ENCODE assay signal across 22 mouse cellular contexts in the genomic region with DNA sequence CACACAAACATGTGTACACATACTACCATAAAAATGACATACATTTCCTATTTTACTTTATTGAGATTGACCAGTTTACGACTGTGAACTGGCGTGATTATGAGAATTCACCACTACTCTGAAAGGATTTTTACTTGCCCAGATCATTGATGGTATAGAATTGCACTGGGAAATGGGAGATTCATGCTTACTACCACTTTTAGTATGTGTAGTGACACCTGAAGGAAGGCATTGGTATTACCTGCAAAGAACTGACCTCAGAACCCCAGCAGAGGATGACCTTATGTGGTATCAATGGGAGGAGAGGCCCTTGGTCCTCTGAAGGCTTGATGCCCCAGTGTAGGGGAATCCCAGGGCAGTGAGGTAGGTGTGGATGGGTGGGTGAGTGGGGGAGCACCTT.
DNase-seq lines count a peak whose midpoint lies in the region; ATAC-seq and TF ChIP-seq lines count a peak whose summit lies in the region.
"Had no signal": no experiment of that assay in that cellular context is flagged by ENCODE, and none has a peak within 500 bp of the region (broad histone marks: within the 10 kb centered on the region; RNA-seq: fewer than 3 reads in every experiment).

No protein-coding gene starts in this region.

- in situ Hi-C loops in ES-E14 (cut with MboI; ENCODE audit: low sequenced_read_pairs in 2 of 2, unreplicated experiment in 2 of 2) = no loop called here

- 0 out of 2 replicates have a peak, but pooled peaks have one; percentile 3 for TF ChIP-seq CTCF in layer of hippocampus, adult 2 months (conservative IDR thresholded peaks at IDR 0.05)
- no peak for TF ChIP-seq CTCF in midbrain, postnatal 0 days (IDR thresholded peaks at IDR 0.05)

- no peak for ATAC-seq in midbrain, postnatal 0 days (ENCODE audit: low FRiP score)
- ATAC-seq: hindbrain, postnatal 0 days had no signal

- H3K27me3 ChIP-seq in midbrain, postnatal 0 days (ENCODE audit: insufficient read depth, low read length) = no peaks in the 10 kb centered on the region
- H3K27me3 ChIP-seq: forebrain, embryonic 12.5 days; limb, embryonic 13.5 days; liver, embryonic 13.5 days; neural tube, embryonic 13.5 days had no signal

- WGBS in midbrain, postnatal 0 days = 96% methylated on average over 2 of the region's 2 CpGs

- H3K4me2 ChIP-seq in midbrain, postnatal 0 days (ENCODE audit: low read depth, low read length, poor library complexity, severe bottlenecking) = no peak overlapping the region
- H3K4me2 ChIP-seq: forebrain, embryonic 12.5 days; limb, embryonic 13.5 days; liver, embryonic 13.5 days; lung, embryonic 14.5 days; neural tube, embryonic 13.5 days had no signal

- H3K4me1 ChIP-seq in ES-E14 (ENCODE audit: control insufficient read depth in 2 of 2, insufficient read depth in 2 of 2, low read length in 2 of 2, poor library complexity in 1 of 2) = no peaks in the 10 kb centered on the region
- H3K4me1 ChIP-seq in midbrain, postnatal 0 days (ENCODE audit: insufficient read depth, low read length) = no peaks in the 10 kb centered on the region
- H3K4me1 ChIP-seq: embryonic facial prominence, embryonic 10.5 days; forebrain, embryonic 12.5 days; hindbrain, embryonic 10.5 days; limb, embryonic 13.5 days; liver, embryonic 13.5 days; neural tube, embryonic 13.5 days had no signal

- H3K9ac ChIP-seq in ES-E14 (ENCODE audit: insufficient read depth, low read depth, low read length, poor library complexity, severe bottlenecking) = no peak overlapping the region
- no peak overlapping the region for H3K9ac ChIP-seq in midbrain, postnatal 0 days (replicated peaks; ENCODE audit: low read length, poor library complexity, severe bottlenecking)
- H3K9ac ChIP-seq: forebrain, embryonic 12.5 days; limb, embryonic 13.5 days; liver, embryonic 13.5 days; lung, embryonic 14.5 days; neural tube, embryonic 13.5 days had no signal

- H3K27ac ChIP-seq in layer of hippocampus, adult 2 months = no peak overlapping the region
- no peak overlapping the region for H3K27ac ChIP-seq in ES-E14 (ENCODE audit: insufficient read depth, low read depth, low read length, poor library complexity, severe bottlenecking)
- H3K27ac ChIP-seq in midbrain, postnatal 0 days (ENCODE audit: low read depth, low read length) = no peak overlapping the region
- H3K27ac ChIP-seq: embryonic facial prominence, embryonic 10.5 days; forebrain, embryonic 12.5 days; hindbrain, embryonic 10.5 days; hindbrain, postnatal 0 days; limb, embryonic 13.5 days; liver, embryonic 13.5 days; neural tube, embryonic 13.5 days had no signal

- H3K36me3 ChIP-seq in ES-E14 (ENCODE audit: control insufficient read depth, insufficient read depth, low read length, poor library complexity, severe bottlenecking) = no peaks in the 10 kb centered on the region
- no peaks in the 10 kb centered on the region for H3K36me3 ChIP-seq in midbrain, postnatal 0 days (ENCODE audit: insufficient read depth, low read length)
- H3K36me3 ChIP-seq: embryonic facial prominence, embryonic 10.5 days; forebrain, embryonic 12.5 days; hindbrain, embryonic 10.5 days; limb, embryonic 13.5 days; liver, embryonic 13.5 days; neural tube, embryonic 13.5 days had no signal

- DNase-seq in layer of hippocampus, adult 2 months (ENCODE audit: low spot score in 2 of 2) = no peak
- no peak for DNase-seq in layer of hippocampus, postnatal 14 days (ENCODE audit: low spot score in 2 of 2)
- peak; percentile 23 for DNase-seq in CD4-positive, CD25-positive, alpha-beta regulatory T cell, adult 2 months (ENCODE audit: low read depth, low spot score)
- peak; percentile 26 for DNase-seq in ES-E14 (ENCODE audit: low read depth, low spot score)
- peak; percentile 15 for DNase-seq in naive thymus-derived CD4-positive, alpha-beta T cell, adult 2 months (ENCODE audit: low read depth)
- no peak for DNase-seq in midbrain, postnatal 0 days (ENCODE audit: low spot score)
- DNase-seq in lung, postnatal 25 days (ENCODE audit: low spot score) = no peak
- DNase-seq: cerebellum, adult 2 months; gastrocnemius, postnatal 36 days; kidney, adult 18-20 months; layer of hippocampus, postnatal 36 days; liver, embryonic 13.5 days; lung, embryonic 14.5 days; lung, postnatal 4 days; right cerebral cortex, adult 18-20 months; thymus, adult 18-20 months had no signal

- H3K4me3 ChIP-seq in layer of hippocampus, adult 2 months = no peak overlapping the region
- H3K4me3 ChIP-seq in ES-E14 (ENCODE audit: insufficient read depth in 1 of 2, low read depth in 1 of 2, low read length in 2 of 2, poor library complexity in 1 of 2, severe bottlenecking in 1 of 2) = no peak overlapping the region
- no peak overlapping the region for H3K4me3 ChIP-seq in midbrain, postnatal 0 days (ENCODE audit: low read depth, low read length)
- H3K4me3 ChIP-seq: embryonic facial prominence, embryonic 10.5 days; forebrain, embryonic 12.5 days; hindbrain, embryonic 10.5 days; limb, embryonic 13.5 days; liver, embryonic 13.5 days; neural tube, embryonic 13.5 days had no signal

- H3K9me3 ChIP-seq in ES-E14 (ENCODE audit: control insufficient read depth, insufficient read depth, low read depth, low read length) = no peaks in the 10 kb centered on the region
- H3K9me3 ChIP-seq in midbrain, postnatal 0 days (ENCODE audit: low read length) = no peaks in the 10 kb centered on the region
- H3K9me3 ChIP-seq: embryonic facial prominence, embryonic 10.5 days; forebrain, embryonic 12.5 days; hindbrain, embryonic 10.5 days; limb, embryonic 13.5 days; liver, embryonic 13.5 days; neural tube, embryonic 13.5 days had no signal

TF ChIP-seq in ES-E14, 5 proteins besides CTCF, POLR2A, EP300 and RAD21:
- TF ChIP-seq HCFC1 (IDR thresholded peaks at IDR 0.05; ENCODE audit: borderline replicate concordance, insufficient read depth, low read length) = no peak
- TF ChIP-seq MAFK (IDR thresholded peaks at IDR 0.05; ENCODE audit: insufficient read depth, low read depth, low read length) = no peak
- no peak for TF ChIP-seq ZNF384 (IDR thresholded peaks at IDR 0.05; ENCODE audit: low read depth, low read length)
- no peak for TF ChIP-seq ZC3H11A (IDR thresholded peaks at IDR 0.05; ENCODE audit: borderline replicate concordance, low read depth, low read length)
TF ChIP-seq in ES-E14: peak in this region for 0.

Comparison
In these comparisons a context has a peak if more than half of its experiments do, and no peak if none do; other contexts are left out.
1. DNase-seq: peak in CD4-positive, CD25-positive, alpha-beta regulatory T cell, adult 2 months (single experiment), ES-E14 (single experiment) and naive thymus-derived CD4-positive, alpha-beta T cell, adult 2 months (single experiment); none in layer of hippocampus, adult 2 months (0 of 2), layer of hippocampus, postnatal 14 days (0 of 2), midbrain, postnatal 0 days (single experiment) and lung, postnatal 25 days (single experiment).